Mouse (Mus musculus): ENCODE data around the gene Ces2b. TPM values are rescaled to one million over a fixed set of nuclear protein-coding genes. Genes with fewer than 3 reads are reported as not detected.

The Ces2b gene
- 0.08 and 0.10 TPM in 2 replicates for polyA plus RNA-seq (2012; rRNA removed)

DNA sequence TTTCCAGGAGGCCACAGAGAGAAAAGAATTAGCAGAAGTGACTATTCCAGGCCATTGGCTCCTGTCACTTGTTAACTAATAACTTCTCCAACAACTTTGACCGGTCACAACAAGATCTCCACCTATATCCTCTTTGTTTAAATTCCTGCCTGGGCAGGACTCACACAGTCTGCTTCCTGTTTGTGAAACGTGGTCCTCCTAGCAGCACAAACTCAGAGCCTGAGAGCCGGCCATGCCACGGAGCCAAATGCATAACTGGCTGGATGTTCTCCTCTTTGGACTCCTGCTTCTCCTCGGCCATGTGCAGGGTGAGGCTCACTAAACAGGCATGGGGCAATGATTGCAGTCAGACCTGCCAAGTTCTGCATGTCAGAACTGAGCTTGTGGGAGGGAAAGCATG lies at the start of gene Ces2b:
Ces2b (plus strand) TSS at position 133 of the 400 bp plus-strand sequence.
- H3K4me3 ChIP-seq (ENCODE audit: insufficient read depth, low read length), result no peak within 1 kb of the TSS
- H3K27ac ChIP-seq (ENCODE audit: insufficient read depth, low read length), result no peak within 1 kb of the TSS
- TF ChIP-seq POLR2A (IDR thresholded peaks at IDR 0.05; ENCODE audit: extremely low read depth, insufficient read depth, low read length) (no peak), CTCF (IDR thresholded peaks at IDR 0.05; ENCODE audit: extremely low read depth, insufficient read depth, low read length) (no peak)
- H3K4me1 ChIP-seq (ENCODE audit: control insufficient read depth, insufficient read depth, low read length), result no peaks in the 10 kb centered on the region

DNA sequence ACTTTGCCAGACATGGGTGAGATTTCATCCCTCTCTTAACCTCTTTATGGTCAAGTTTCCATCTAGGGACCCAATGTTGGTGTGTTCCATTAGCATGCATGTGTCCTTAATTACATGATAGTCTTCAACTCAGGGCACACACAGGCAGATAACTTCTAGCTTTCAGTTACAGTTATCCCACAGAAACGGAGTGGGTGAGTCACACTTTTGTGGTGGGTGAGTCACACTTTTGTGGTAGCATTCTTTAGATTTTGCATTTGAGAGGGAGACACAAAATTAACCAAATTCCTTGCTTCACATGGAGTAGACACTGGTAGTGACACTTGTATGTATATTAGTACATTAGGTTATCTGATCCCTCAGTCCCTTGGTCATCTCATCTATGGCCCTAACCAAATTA lies 44.3 kb upstream of the Ces2b start:
- H3K27ac ChIP-seq (ENCODE audit: insufficient read depth, low read length), result no peak overlapping the region
- no peak overlapping the region for H3K4me3 ChIP-seq (ENCODE audit: insufficient read depth, low read length)
- H3K4me1 ChIP-seq (ENCODE audit: control insufficient read depth, insufficient read depth, low read length), result no peaks in the 10 kb centered on the region; the same call in 1 of the 2 replicates
- TF ChIP-seq CTCF (IDR thresholded peaks at IDR 0.05; ENCODE audit: extremely low read depth, insufficient read depth, low read length) (no peak), POLR2A (IDR thresholded peaks at IDR 0.05; ENCODE audit: extremely low read depth, insufficient read depth, low read length) (no peak)

DNA sequence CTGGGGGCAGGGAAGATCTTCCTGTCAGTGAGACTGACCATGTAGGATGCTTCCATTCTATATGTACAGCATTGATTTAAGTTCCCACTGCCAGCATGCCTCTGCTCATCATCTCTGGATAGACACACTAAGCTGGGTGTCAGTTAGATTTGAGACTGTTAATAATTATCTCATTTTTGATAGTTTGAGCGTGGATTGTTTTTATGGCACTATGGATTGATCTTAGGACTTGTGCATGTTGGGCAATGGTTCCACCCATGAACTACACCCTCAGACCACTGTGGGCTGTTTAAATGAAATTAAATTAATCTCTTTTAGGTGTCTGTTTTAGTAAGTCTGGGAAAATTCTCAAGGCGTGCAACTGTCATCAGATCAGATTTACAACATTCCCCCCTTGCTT lies 42.4 kb upstream of the Ces2b start:
- TF ChIP-seq POLR2A (IDR thresholded peaks at IDR 0.05; ENCODE audit: extremely low read depth, insufficient read depth, low read length) (no peak), CTCF (IDR thresholded peaks at IDR 0.05; ENCODE audit: extremely low read depth, insufficient read depth, low read length) (no peak)
- Histone ChIP-seq H3K27ac (ENCODE audit: insufficient read depth, low read length) (no peak overlapping the region), H3K4me3 (ENCODE audit: insufficient read depth, low read length) (no peak overlapping the region), H3K4me1 (ENCODE audit: control insufficient read depth, insufficient read depth, low read length) (no peaks in the 10 kb centered on the region; the same call in 1 of the 2 replicates)

DNA sequence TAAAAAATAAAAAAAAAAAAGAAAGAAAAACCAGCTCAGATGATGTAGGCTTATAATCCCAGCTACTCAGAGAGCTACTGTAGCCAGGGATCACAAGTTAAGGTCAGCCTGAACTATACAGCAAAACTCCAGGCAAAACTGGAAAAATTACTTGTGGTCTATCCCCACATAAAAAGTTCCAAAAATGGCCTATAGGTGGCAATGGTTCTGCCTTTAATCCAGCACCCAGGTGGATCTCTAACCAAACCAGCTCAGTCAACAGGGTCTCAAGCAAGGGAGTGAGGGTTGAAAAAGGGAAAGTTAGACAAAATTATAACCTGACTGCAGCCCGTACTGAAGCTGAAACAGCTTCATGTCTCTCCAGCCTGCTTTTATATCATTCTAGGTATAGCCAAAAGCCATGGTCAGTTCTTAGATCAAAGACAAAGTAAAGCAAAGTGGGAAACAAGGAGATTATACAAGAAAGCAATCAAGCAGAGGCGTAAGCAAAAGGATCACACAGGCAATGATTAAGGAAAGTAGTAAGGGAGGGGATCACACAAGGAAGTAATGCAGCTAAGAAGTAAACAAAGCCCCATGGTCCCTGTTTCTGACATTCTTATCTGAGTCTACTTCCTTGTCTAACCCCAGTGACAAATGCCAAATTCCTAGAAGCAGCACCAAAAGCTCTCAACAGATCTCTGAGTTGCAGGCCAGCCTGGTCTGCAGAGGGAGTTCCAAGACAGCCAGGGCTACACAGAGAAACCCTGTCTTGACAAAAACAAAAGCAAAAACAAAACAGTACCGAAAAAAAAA lies 41.3 kb upstream of the Ces2b start:
- TF ChIP-seq POLR2A (IDR thresholded peaks at IDR 0.05; ENCODE audit: extremely low read depth, insufficient read depth, low read length) (no peak), CTCF (IDR thresholded peaks at IDR 0.05; ENCODE audit: extremely low read depth, insufficient read depth, low read length) (0 out of 2 replicates have a peak, but pooled peaks have one; percentile 1)
- H3K27ac ChIP-seq (ENCODE audit: insufficient read depth, low read length), result no peak overlapping the region
- H3K4me1 ChIP-seq (ENCODE audit: control insufficient read depth, insufficient read depth, low read length), result no peaks in the 10 kb centered on the region; the same call in 1 of the 2 replicates
- no peak overlapping the region for H3K4me3 ChIP-seq (ENCODE audit: insufficient read depth, low read length)

DNA sequence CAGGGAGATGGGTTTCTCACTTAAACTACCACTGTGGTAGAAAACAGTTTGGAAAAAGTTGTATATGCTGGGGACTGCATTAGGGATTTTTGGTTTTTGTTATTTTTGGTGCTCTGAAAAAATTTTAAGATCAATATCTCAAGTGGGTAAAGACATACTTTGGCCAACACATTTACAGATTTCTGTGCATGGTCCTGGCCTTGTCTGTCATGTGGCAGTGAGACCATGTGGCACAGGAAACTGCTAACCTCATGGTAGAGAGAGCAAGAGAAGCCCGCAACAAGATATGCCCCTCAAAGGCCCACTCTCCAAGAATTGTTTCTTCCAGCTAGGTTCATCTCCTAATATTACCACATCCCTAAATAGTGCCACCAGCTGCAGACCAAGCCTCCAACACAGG lies 32.0 kb upstream of the Ces2b start:
- Histone ChIP-seq H3K4me1 (ENCODE audit: control insufficient read depth, insufficient read depth, low read length) (no peaks in the 10 kb centered on the region), H3K4me3 (ENCODE audit: insufficient read depth, low read length) (no peak overlapping the region), H3K27ac (ENCODE audit: insufficient read depth, low read length) (no peak overlapping the region)
- TF ChIP-seq POLR2A (IDR thresholded peaks at IDR 0.05; ENCODE audit: extremely low read depth, insufficient read depth, low read length) (no peak), CTCF (IDR thresholded peaks at IDR 0.05; ENCODE audit: extremely low read depth, insufficient read depth, low read length) (no peak)

DNA sequence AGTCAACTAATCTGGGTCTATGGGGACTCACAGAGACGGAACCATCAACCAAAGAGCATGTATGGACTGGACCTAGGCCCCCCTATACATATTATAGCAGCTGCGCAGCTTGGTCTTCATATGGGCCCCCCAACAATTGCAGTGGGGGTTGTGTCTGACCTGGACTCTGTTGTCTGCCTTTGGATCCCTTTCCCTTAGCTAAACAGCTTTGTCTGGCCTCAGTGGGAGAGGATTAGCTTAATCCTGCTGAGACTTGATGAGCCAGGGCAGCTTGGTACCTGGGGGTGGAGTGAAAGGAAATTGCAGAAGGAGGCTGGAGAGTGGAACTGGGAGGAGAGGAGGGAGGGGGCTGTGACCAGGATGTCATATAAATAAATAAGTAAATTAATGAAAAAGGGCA lies 25.2 kb upstream of the Ces2b start:
- no peak for TF ChIP-seq CTCF (IDR thresholded peaks at IDR 0.05; ENCODE audit: extremely low read depth, insufficient read depth, low read length)
- TF ChIP-seq POLR2A (IDR thresholded peaks at IDR 0.05; ENCODE audit: extremely low read depth, insufficient read depth, low read length), result no peak
- Histone ChIP-seq H3K27ac (ENCODE audit: insufficient read depth, low read length) (no peak overlapping the region), H3K4me3 (ENCODE audit: insufficient read depth, low read length) (no peak overlapping the region), H3K4me1 (ENCODE audit: control insufficient read depth, insufficient read depth, low read length) (no peaks in the 10 kb centered on the region)

DNA sequence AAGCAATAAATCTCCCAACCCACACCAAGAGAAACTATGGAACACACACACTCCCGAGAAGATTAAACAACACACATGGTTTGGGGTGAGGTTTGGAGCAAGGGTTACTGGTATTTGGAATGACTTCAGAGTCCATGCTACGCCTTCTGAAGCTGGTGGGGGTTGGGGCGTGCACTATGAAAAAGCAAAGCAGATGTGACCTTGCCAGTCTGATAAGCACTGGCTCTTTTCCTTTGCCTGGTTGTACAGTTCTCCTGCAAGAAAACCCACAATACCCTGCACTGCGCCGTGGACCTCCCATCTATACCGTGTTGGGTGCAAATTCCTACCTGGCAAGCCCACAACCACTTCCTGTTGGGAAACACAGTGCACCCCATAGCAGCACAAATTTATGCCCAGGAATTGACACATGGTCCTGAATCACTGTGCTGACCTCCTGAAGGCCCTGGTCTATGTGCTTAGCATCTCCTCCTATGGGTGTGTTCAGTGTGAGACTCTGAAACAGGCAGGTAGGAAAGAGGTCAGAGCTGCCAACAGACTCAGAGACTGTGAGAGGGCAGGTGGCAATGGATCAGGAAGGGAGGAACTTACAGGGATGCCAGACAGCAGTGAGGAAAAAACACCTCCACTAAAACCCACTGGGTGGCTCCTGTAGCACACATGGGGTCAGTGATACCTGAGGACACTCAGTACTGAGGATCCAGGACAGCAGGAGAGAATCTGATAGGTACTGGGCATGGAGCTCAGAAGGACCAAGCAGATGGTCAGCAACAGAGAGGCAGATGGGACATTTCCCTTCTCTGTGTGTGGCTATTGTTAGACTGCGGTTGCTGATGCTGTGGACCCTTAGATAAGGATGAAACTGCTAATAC lies 22.6 kb upstream of the Ces2b start:
- H3K4me3 ChIP-seq (ENCODE audit: insufficient read depth, low read length), result no peak overlapping the region
- TF ChIP-seq POLR2A (IDR thresholded peaks at IDR 0.05; ENCODE audit: extremely low read depth, insufficient read depth, low read length) (no peak), CTCF (IDR thresholded peaks at IDR 0.05; ENCODE audit: extremely low read depth, insufficient read depth, low read length) (no peak)
- no peak overlapping the region for H3K27ac ChIP-seq (ENCODE audit: insufficient read depth, low read length)
- no peaks in the 10 kb centered on the region for H3K4me1 ChIP-seq (ENCODE audit: control insufficient read depth, insufficient read depth, low read length)

DNA sequence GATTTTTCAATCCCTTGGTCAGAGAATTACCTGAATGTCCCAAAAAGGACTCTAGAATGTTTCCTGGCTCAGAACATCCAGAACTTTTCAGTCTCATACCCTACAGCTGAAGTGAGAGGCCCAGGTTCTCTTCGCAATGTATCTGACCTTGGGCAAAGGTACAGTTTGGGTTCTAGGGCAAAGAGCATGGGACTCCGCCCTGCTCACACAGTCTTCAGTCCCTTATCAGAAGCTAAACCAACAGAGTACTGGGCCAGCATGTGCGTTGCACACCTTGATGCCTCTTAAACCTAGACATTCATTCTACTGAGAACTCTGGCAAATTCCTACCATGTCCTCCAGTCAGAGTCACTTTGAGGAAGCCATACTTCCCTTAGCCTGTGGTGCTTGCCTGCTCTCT lies 21.9 kb upstream of the Ces2b start:
- Histone ChIP-seq H3K27ac (ENCODE audit: insufficient read depth, low read length) (no peak overlapping the region), H3K4me3 (ENCODE audit: insufficient read depth, low read length) (no peak overlapping the region), H3K4me1 (ENCODE audit: control insufficient read depth, insufficient read depth, low read length) (no peaks in the 10 kb centered on the region)
- TF ChIP-seq CTCF (IDR thresholded peaks at IDR 0.05; ENCODE audit: extremely low read depth, insufficient read depth, low read length) (no peak), POLR2A (IDR thresholded peaks at IDR 0.05; ENCODE audit: extremely low read depth, insufficient read depth, low read length) (no peak)

DNA sequence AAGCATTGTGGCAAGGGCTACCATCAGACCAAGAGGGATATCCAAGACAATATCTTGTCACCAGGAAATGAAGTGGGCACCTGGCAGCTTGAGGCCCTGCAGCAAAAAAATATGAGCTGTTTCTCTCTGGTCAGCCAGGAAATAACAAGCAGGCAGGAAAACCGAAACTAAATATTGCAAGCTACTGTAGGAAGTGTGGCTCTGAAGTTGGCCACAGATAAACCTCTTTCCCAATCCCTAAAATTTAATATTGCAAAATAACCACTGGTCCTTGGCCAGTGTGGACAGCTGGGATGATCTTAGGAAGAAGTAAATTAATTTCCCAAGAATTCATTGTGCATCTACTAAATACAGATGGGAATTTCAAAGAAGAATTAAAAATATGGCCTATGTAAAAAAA lies 4.5 kb upstream of the Ces2b start:
- H3K4me1 ChIP-seq (ENCODE audit: control insufficient read depth, insufficient read depth, low read length), result no peaks in the 10 kb centered on the region
- H3K4me3 ChIP-seq (ENCODE audit: insufficient read depth, low read length), result no peak overlapping the region
- TF ChIP-seq POLR2A (IDR thresholded peaks at IDR 0.05; ENCODE audit: extremely low read depth, insufficient read depth, low read length) (no peak), CTCF (IDR thresholded peaks at IDR 0.05; ENCODE audit: extremely low read depth, insufficient read depth, low read length) (no peak)
- no peak overlapping the region for H3K27ac ChIP-seq (ENCODE audit: insufficient read depth, low read length)
